Mouse (Mus musculus) hindbrain, embryonic 10.5 days (tissue): Measurements from ENCODE around the gene Synpr. TPM values are rescaled to one million over a fixed set of nuclear protein-coding genes. Genes with fewer than 3 reads are reported as not detected.

ENCODE experiments used
- DNase-seq: peaks from one replicate; pipeline ENCODE4 v3.0.0-alpha.2; 2017; ENCODE audit warnings: low spot score
- H3K27ac ChIP-seq: fragments of 300-500 bp; sonication (generic); 2 replicates; pipeline ENCODE4 v1.5.1; 2016; ENCODE audit warnings: mild to moderate bottlenecking, moderate library complexity
- H3K27me3 ChIP-seq: fragments of 300-500 bp; sonication (generic); 2 replicates; pipeline ENCODE4 v1.6.1; 2016; ENCODE audit warnings: mild to moderate bottlenecking; ENCODE audit not compliant: poor library complexity, insufficient read depth, severe bottlenecking
- H3K36me3 ChIP-seq: fragments of 300-500 bp; sonication (generic); 2 replicates; pipeline ENCODE4 v1.6.1; 2016; ENCODE audit warnings: mild to moderate bottlenecking, moderate library complexity
- H3K4me1 ChIP-seq: fragments of 300-500 bp; sonication (generic); replicated peaks from 2 replicates; pipeline ENCODE4 v1.6.1; 2016; ENCODE audit warnings: mild to moderate bottlenecking
- H3K4me3 ChIP-seq: fragments of 300-500 bp; sonication (generic); 2 replicates; pipeline ENCODE4 v1.5.1; 2016; ENCODE audit warnings: mild to moderate bottlenecking, moderate library complexity
- H3K9me3 ChIP-seq: fragments of 300-500 bp; sonication (generic); 2 replicates; pipeline ENCODE4 v1.6.1; 2016; ENCODE audit warnings: mild to moderate bottlenecking, moderate library complexity
- WGBS: fragments of 180-500 bp; shearing (Covaris S2); methylation state at CpG from one replicate; pipeline ENCODE4 v1.1.7; 2016; 5-methylcytosine and 5-hydroxymethylcytosine counted together
- polyA plus RNA-seq: library from polyadenylated mRNA; unstranded; fragments of >200 nt; fragmentation: Nextera tagmentation; extraction: Ambion mirVana; gene quantifications from 2 replicates; pipeline ENCODE4 v1.2.1, GENCODE M21; 2016

The Synpr gene
- polyA plus RNA-seq, 1 experiment from 2014 or later = 5.7 TPM

- WGBS = 81% methylated on average over 1 of the region's 1 CpGs
- Histone ChIP-seq H3K4me3 (no peak overlapping the region), H3K27ac (no peak overlapping the region), H3K27me3 (no peaks in the 10 kb centered on the region), H3K36me3 (no peaks in the 10 kb centered on the region), H3K4me1 (no peaks in the 10 kb centered on the region), H3K9me3 (no peaks in the 10 kb centered on the region)
- no peak for DNase-seq
Measured at GRCm38 (mm10) chr14:13314323-13314722, 29.7 kb downstream of the Synpr start.

- H3K9me3 ChIP-seq = no peaks in the 10 kb centered on the region
- WGBS = 91% methylated on average over 2 of the region's 2 CpGs
- no peaks in the 10 kb centered on the region for H3K36me3 ChIP-seq
- no peaks in the 10 kb centered on the region for H3K27me3 ChIP-seq
- peaks cover 12% of the 10 kb centered on the region for H3K4me1 ChIP-seq
- no peak for DNase-seq
- no peak overlapping the region for H3K4me3 ChIP-seq
- H3K27ac ChIP-seq = no peak overlapping the region
Measured at GRCm38 (mm10) chr14:13328461-13328860, 43.9 kb downstream of the Synpr start.

GRCm38 (mm10) chr14:13332497-13333306 is 48.1 kb downstream of the Synpr start:
- peaks cover 14% of the 10 kb centered on the region for H3K4me1 ChIP-seq
- no peaks in the 10 kb centered on the region for H3K9me3 ChIP-seq
- H3K27me3 ChIP-seq = no peaks in the 10 kb centered on the region
- no peak overlapping the region for H3K27ac ChIP-seq
- H3K4me3 ChIP-seq = no peak overlapping the region
- 56% methylated on average over 10 of the region's 10 CpGs for WGBS
- no peaks in the 10 kb centered on the region for H3K36me3 ChIP-seq
- no peak for DNase-seq

GRCm38 (mm10) chr14:13333372-13333771 is 48.8 kb downstream of the Synpr start:
- H3K4me1 ChIP-seq = peaks cover 14% of the 10 kb centered on the region
- no peaks in the 10 kb centered on the region for H3K36me3 ChIP-seq
- no peak overlapping the region for H3K4me3 ChIP-seq
- no peaks in the 10 kb centered on the region for H3K9me3 ChIP-seq
- WGBS = 54% methylated on average over 5 of the region's 5 CpGs
- no peaks in the 10 kb centered on the region for H3K27me3 ChIP-seq
- H3K27ac ChIP-seq = no peak overlapping the region
- no peak for DNase-seq

GRCm38 (mm10) chr14:13336162-13336561 is 51.6 kb downstream of the Synpr start:
- DNase-seq = no peak
- H3K36me3 ChIP-seq = no peaks in the 10 kb centered on the region
- H3K27ac ChIP-seq = no peak overlapping the region
- WGBS = 67% methylated on average over 4 of the region's 4 CpGs
- no peaks in the 10 kb centered on the region for H3K27me3 ChIP-seq
- no peaks in the 10 kb centered on the region for H3K9me3 ChIP-seq
- peaks cover 14% of the 10 kb centered on the region for H3K4me1 ChIP-seq
- no peak overlapping the region for H3K4me3 ChIP-seq

- DNase-seq = no peak
- no peaks in the 10 kb centered on the region for H3K27me3 ChIP-seq
- H3K4me3 ChIP-seq = no peak overlapping the region
- 89% methylated on average over 4 of the region's 4 CpGs for WGBS
- H3K4me1 ChIP-seq = no peaks in the 10 kb centered on the region
- H3K36me3 ChIP-seq = no peaks in the 10 kb centered on the region
- no peak overlapping the region for H3K27ac ChIP-seq
- no peaks in the 10 kb centered on the region for H3K9me3 ChIP-seq
Measured at GRCm38 (mm10) chr14:13340688-13341087, 56.1 kb downstream of the Synpr start.

- Histone ChIP-seq H3K36me3 (no peaks in the 10 kb centered on the region), H3K9me3 (no peaks in the 10 kb centered on the region), H3K27ac (no peak overlapping the region), H3K27me3 (no peaks in the 10 kb centered on the region), H3K4me3 (no peak overlapping the region), H3K4me1 (no peaks in the 10 kb centered on the region)
- 86% methylated on average over 2 of the region's 2 CpGs for WGBS
- no peak for DNase-seq
Measured at GRCm38 (mm10) chr14:13344240-13344639, 59.7 kb downstream of the Synpr start.

GRCm38 (mm10) chr14:13349170-13349865 is 64.7 kb downstream of the Synpr start:
- Histone ChIP-seq H3K4me1 (no peaks in the 10 kb centered on the region), H3K27me3 (no peaks in the 10 kb centered on the region), H3K27ac (no peak overlapping the region), H3K36me3 (no peaks in the 10 kb centered on the region), H3K4me3 (no peak overlapping the region), H3K9me3 (no peaks in the 10 kb centered on the region)
- WGBS = 55% methylated on average over 4 of the region's 4 CpGs
- no peak for DNase-seq

GRCm38 (mm10) chr14:13354154-13354553 is 69.6 kb downstream of the Synpr start:
- Histone ChIP-seq H3K27me3 (no peaks in the 10 kb centered on the region), H3K4me3 (no peak overlapping the region), H3K9me3 (no peaks in the 10 kb centered on the region), H3K4me1 (no peaks in the 10 kb centered on the region), H3K27ac (no peak overlapping the region), H3K36me3 (no peaks in the 10 kb centered on the region)
- 30% methylated on average over 5 of the region's 5 CpGs for WGBS
- DNase-seq = no peak

- H3K9me3 ChIP-seq = no peaks in the 10 kb centered on the region
- H3K4me1 ChIP-seq = no peaks in the 10 kb centered on the region
- WGBS = 22% methylated on average over 7 of the region's 7 CpGs
- no peak overlapping the region for H3K4me3 ChIP-seq
- no peaks in the 10 kb centered on the region for H3K36me3 ChIP-seq
- DNase-seq = peak; percentile 78
- H3K27ac ChIP-seq = no peak overlapping the region
- H3K27me3 ChIP-seq = no peaks in the 10 kb centered on the region
Measured at GRCm38 (mm10) chr14:13355569-13356362, 71.2 kb downstream of the Synpr start.

- Histone ChIP-seq H3K27ac (no peak overlapping the region), H3K4me1 (no peaks in the 10 kb centered on the region), H3K9me3 (no peaks in the 10 kb centered on the region), H3K4me3 (no peak overlapping the region), H3K27me3 (no peaks in the 10 kb centered on the region), H3K36me3 (no peaks in the 10 kb centered on the region)
- 82% methylated on average over 5 of the region's 5 CpGs for WGBS
- DNase-seq = no peak
Measured at GRCm38 (mm10) chr14:13357101-13357667, 72.6 kb downstream of the Synpr start.

GRCm38 (mm10) chr14:13358037-13358436 is 73.5 kb downstream of the Synpr start:
- Histone ChIP-seq H3K4me3 (no peak overlapping the region), H3K27me3 (no peaks in the 10 kb centered on the region), H3K36me3 (no peaks in the 10 kb centered on the region), H3K4me1 (no peaks in the 10 kb centered on the region), H3K9me3 (no peaks in the 10 kb centered on the region), H3K27ac (no peak overlapping the region)
- no peak for DNase-seq
- WGBS = 79% methylated on average over 2 of the region's 2 CpGs
